Mouse (Mus musculus): ENCODE results near the gene Gpr183.

DNA sequence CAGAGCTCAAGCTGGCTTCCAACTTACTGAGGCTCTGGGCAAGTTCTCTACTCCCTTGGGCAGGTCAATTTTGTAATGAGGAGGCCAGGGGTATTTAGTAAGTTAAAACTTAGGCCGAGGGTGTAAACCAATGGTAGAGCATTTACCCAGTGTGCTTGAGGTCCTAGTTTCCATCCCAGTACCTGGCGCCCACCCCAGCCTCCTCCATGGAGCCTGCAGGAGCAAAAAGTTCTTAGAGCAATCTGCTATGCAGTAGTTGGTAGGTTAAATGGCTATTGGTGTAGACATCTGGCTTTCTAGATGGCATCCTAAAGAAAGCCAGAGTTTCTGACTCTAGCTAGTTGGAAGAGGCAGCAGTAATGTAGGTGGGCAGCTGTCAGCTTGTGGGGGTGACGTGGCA is 15.6 kb downstream of the Gpr183 start:
- TF ChIP-seq CTCF (IDR thresholded peaks at IDR 0.05; ENCODE audit: borderline replicate concordance, control insufficient read depth, extremely low read depth, insufficient read depth, low read length, poor library complexity) = no peak
- no peak for TF ChIP-seq POLR2A (IDR thresholded peaks at IDR 0.05; ENCODE audit: control insufficient read depth, extremely low read depth, insufficient read depth, low read length, poor library complexity)

Measured in thymus, adult 2 months (tissue).